Mouse (Mus musculus): ENCODE data around the gene Olfr76.

GRCm38 (mm10) chr19:12143356-12143755, 20.4 kb upstream of the Olfr76 start:
- TF ChIP-seq CTCF (IDR thresholded peaks at IDR 0.05; ENCODE audit: borderline replicate concordance, insufficient read depth, low read depth, low read length), result no peak
- TF ChIP-seq POLR2A (IDR thresholded peaks at IDR 0.05; ENCODE audit: borderline replicate concordance, insufficient read depth, low read length), result no peak

Measured in cerebellum, adult 2 months (tissue).